Mouse (Mus musculus): ENCODE measurements around the gene Agpat4. TPM values are rescaled to one million over a fixed set of nuclear protein-coding genes. Genes with fewer than 3 reads are reported as not detected.

Gene Agpat4
- polyA plus RNA-seq, 1 experiment from 2014 or later: 8.0 TPM

DNA sequence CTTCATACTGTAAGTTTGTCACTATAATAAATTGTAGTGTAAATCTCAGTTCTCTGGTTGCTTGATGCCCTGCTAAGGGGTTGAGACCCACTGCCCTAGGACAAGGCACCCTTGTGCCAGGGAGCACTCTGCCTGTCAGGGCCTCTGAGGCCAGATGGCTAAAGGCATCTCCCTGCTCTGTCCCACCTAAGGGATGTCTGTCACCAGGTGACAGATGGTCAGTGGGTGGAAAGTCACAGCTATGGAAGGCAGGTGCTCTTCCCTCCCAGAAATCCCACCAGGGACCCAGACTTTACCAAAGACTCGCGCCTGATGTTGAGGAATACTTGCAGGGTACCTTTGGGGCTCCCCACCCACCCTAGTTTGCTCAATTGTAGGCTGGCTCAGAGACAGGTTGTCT, 42.0 kb downstream of the Agpat4 start:
- Histone ChIP-seq H3K4me3 (ENCODE audit: inconsistent target) (no peak overlapping the region), H3K36me3 (ENCODE audit: inconsistent target) (no peaks in the 10 kb centered on the region), H3K79me2 (ENCODE audit: inconsistent target) (no peaks in the 10 kb centered on the region), H3K27ac (no peak overlapping the region)
- 89% methylated on average over 2 of the region's 2 CpGs for WGBS (ENCODE audit: missing documents)

DNA sequence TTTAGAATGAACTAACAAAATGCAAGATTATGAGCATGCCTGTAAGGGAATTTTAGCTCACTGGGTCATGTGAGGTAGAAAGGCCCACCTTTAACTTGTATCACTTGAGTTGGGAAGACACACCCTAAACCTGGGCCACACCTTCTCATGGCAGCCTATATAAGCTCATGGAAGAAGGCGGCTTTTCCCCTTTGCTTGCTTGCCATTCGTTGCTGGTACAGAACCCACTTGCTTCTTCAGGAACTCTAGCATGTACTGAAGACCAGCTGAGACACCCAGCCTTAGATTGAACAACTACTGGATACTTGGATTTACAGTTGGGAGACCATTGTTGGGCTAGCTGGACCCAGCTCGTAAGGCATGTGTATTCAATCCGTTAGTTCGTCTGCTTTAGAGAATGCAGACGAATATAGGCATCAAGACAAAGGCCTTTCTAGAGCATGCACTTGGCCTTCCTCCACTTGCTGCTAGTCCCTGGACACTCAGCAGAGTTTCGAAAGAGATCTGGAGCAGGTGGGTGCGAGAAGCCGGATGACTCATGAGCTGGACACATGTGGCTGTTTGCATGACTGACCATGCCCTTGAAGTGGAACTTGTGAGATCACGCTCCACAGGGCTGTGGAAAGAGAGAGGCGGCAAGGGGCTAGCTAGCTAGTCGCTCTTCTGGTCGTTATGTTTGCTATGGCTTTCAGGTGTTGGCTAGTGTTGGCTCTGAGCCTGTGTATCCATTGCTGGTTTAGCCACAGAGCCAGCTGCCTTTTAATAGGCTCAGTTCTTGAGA, 42.7 kb downstream of the Agpat4 start:
- no peaks in the 10 kb centered on the region for H3K36me3 ChIP-seq (ENCODE audit: inconsistent target)

DNA sequence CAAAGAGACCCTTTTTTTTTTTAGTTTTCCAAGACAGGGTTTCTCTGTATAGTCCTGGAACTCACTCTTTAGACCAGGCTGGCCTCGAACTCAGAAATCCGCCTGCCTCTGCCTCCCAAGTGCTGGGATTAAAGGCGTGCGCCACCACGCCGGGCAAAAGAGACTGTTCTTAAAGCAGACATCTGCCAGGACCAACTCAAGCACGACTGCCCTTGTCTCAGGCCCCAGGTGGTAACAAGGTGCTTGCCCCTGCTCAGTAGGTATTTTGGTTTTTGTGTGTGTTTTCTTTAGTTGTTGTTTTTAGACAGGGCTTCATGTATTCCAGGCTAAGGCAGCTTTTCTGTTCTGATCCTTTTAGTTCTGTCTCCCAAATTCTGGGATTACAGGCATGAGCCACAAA, 43.4 kb downstream of the Agpat4 start:
- H3K79me2 ChIP-seq (ENCODE audit: inconsistent target): no peaks in the 10 kb centered on the region
- no peak overlapping the region for H3K4me3 ChIP-seq (ENCODE audit: inconsistent target)
- H3K27ac ChIP-seq: no peak overlapping the region
- no peaks in the 10 kb centered on the region for H3K36me3 ChIP-seq (ENCODE audit: inconsistent target)
- WGBS (ENCODE audit: missing documents): 89% methylated on average over 7 of the region's 7 CpGs

More for the DNA sequence above, 42.7 kb downstream of the Agpat4 start:
- H3K27ac ChIP-seq: no peak overlapping the region
- no peaks in the 10 kb centered on the region for H3K79me2 ChIP-seq (ENCODE audit: inconsistent target)
- no peak overlapping the region for H3K4me3 ChIP-seq (ENCODE audit: inconsistent target)
- WGBS (ENCODE audit: missing documents): 89% methylated on average over 13 of the region's 13 CpGs

DNA sequence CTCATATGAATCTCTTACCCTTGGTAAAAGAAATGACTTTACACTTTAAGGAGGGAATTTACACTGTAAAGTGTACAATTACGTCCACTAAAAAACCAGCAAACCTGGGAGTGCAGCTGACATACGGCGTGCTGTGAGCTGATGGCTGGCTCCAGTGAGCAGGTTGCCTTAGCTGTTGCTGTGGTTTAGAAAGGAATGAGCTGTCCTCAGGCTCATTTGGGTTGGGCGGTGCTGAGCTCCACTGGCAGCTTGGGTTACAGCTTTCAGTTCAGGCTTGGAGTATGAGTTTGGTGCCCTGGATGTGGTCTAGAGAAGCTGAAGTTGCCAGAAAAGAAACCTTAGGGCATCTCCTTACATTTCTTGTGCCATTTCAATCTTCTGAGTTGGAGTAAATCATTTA, 44.3 kb downstream of the Agpat4 start:
- WGBS (ENCODE audit: missing documents): 88% methylated on average over 4 of the region's 4 CpGs
- no peaks in the 10 kb centered on the region for H3K79me2 ChIP-seq (ENCODE audit: inconsistent target)
- no peak overlapping the region for H3K4me3 ChIP-seq (ENCODE audit: inconsistent target)
- H3K27ac ChIP-seq: no peak overlapping the region
- H3K36me3 ChIP-seq (ENCODE audit: inconsistent target): no peaks in the 10 kb centered on the region

DNA sequence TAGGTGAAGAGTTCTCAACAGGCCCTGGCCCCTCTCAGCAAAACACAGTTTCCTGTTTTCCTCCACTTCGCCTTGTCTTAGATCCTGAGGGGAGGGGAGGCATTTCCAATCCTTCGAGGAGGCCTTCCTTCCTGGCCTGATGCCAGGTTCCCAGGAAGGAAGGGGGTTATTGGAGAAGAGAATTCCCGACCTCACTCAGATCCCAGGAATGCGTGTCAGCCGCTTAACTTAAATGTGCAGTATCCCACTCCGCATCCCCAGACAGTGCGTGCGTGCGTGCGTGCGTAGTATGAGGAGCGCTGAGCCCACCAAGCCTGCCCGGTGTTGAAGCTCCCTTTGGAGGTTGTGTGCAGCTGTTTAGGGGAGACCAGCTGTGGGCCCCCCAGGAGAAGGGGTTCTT, 44.9 kb downstream of the Agpat4 start:
- Histone ChIP-seq H3K27ac (no peak overlapping the region), H3K79me2 (ENCODE audit: inconsistent target) (no peaks in the 10 kb centered on the region), H3K36me3 (ENCODE audit: inconsistent target) (no peaks in the 10 kb centered on the region), H3K4me3 (ENCODE audit: inconsistent target) (no peak overlapping the region)
- 88% methylated on average over 13 of the region's 13 CpGs for WGBS (ENCODE audit: missing documents)

DNA sequence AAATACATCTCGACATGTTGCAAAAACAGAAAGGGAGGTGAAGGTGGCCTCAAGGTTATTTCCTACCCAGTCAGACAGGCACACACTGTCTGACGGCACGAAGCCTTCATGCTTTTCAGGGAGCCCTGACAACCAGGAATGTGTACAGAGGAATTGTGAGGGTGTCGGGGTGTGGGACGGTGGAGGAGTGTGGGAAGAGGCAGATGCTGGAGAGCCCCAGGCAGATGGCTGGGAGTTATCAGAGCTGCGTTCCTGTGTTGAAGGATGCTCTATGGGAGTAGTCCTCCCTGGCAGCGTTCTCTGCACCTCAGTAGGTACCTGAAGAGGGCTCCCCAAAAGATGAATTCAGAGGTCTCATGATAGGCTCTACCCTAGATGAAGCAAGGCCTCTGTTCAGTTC, 45.4 kb downstream of the Agpat4 start:
- no peak overlapping the region for H3K27ac ChIP-seq
- no peak overlapping the region for H3K4me3 ChIP-seq (ENCODE audit: inconsistent target)
- no peaks in the 10 kb centered on the region for H3K79me2 ChIP-seq (ENCODE audit: inconsistent target)
- 97% methylated on average over 7 of the region's 7 CpGs for WGBS (ENCODE audit: missing documents)
- no peaks in the 10 kb centered on the region for H3K36me3 ChIP-seq (ENCODE audit: inconsistent target)

DNA sequence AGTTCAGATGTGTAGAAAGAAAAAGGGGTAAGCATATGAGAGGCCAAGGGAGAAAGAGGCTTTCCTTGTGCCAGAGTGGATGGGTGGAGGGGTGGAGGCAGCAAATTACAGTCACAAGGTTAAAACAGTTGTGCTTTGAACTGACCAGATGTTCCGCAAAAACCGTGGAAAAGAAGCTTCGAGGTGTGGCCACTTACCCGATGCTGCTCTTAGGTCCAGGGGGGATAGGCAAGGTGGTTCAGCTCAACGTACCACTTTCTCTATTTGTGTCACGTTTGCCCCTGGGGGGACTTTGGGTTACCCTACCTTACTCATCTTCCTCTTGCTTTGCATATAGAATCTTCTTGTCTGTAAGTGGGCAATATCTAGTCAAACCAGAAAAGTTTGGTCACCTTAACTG, 46.0 kb downstream of the Agpat4 start:
- no peak overlapping the region for H3K4me3 ChIP-seq (ENCODE audit: inconsistent target)
- H3K79me2 ChIP-seq (ENCODE audit: inconsistent target): no peaks in the 10 kb centered on the region
- 95% methylated on average over 6 of the region's 6 CpGs for WGBS (ENCODE audit: missing documents)
- no peaks in the 10 kb centered on the region for H3K36me3 ChIP-seq (ENCODE audit: inconsistent target)
- H3K27ac ChIP-seq: no peak overlapping the region

DNA sequence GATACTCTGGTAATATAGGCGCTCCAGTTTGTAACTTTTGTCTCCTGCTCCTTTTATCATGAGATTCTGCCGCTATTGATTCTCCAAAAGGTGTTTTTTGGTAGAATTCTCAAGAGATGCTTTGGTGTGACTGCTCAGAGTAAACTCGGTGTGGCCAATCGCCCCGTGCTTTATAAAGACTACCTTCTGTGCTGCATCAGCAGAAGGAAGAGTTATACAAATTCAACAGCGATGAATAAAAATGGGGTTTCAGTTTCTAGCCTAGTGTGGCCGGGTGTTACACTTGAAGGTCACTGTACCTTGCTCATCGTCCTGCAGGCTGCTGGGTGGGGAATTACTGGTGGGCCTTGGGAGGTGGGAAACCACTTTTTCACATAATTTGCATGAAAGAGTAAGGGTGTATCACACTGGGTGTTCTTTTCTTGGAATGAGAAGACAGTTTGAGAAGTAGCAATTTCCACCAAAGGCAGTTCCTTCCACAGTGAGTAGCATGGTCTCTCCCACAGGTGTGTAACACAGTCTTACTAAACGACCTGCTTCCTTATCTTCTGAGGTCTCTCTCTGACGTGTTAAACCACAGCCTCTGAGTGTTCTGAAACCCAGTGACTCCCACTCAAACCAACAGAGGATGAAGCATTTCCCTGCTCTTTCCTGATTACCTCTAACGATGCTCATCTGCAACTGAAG, 46.6 kb downstream of the Agpat4 start:
- WGBS (ENCODE audit: missing documents): 72% methylated on average over 11 of the region's 11 CpGs
- H3K4me3 ChIP-seq (ENCODE audit: inconsistent target): no peak overlapping the region

DNA sequence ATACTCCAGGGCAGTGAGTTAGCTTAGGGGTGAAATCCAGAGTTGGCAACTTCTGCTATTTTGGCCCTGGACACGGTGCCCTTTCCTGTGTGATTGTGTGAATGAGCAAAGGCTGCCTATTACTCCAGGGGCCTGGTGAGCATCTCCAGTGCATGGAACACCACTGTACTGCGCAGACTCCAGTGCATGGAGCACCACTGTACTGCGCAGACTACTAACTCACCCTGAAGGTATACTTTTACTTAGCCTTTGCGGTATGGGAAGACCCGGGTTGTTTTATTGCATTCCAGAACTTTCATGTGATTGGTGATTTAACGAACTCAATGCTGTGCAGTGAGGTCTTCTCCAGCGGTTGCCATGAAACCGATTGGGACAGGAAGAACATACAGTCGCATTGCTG, 47.2 kb downstream of the Agpat4 start:
- no peaks in the 10 kb centered on the region for H3K36me3 ChIP-seq (ENCODE audit: inconsistent target)
- no peak overlapping the region for H3K27ac ChIP-seq
- WGBS (ENCODE audit: missing documents): 87% methylated on average over 9 of the region's 9 CpGs
- H3K4me3 ChIP-seq (ENCODE audit: inconsistent target): no peak overlapping the region
- H3K79me2 ChIP-seq (ENCODE audit: inconsistent target): no peaks in the 10 kb centered on the region

More for the DNA sequence above, 46.6 kb downstream of the Agpat4 start:
- H3K36me3 ChIP-seq (ENCODE audit: inconsistent target): no peaks in the 10 kb centered on the region
- no peak overlapping the region for H3K27ac ChIP-seq
- H3K79me2 ChIP-seq (ENCODE audit: inconsistent target): no peaks in the 10 kb centered on the region

DNA sequence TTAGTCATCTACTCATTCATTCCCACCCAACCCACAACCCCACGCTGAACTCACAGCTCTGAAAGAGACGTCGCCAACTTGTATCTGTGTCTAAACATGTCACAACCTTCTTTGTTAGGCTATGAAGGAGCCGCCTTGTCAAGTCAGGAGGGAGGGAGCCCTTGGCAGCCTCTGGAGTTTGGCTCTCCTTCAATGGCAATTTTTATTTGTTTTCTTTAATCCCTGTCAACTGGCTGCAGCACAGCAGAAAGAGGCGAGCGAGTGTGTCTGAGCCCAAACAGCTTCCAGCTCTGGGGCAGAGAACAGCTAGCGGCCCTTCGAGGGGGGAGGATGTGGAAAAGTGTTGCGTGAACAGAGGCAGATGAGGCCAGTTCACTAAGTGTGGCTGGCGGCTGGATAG, 50.0 kb downstream of the Agpat4 start:
- Histone ChIP-seq H3K4me3 (ENCODE audit: inconsistent target) (no peak overlapping the region), H3K36me3 (ENCODE audit: inconsistent target) (no peaks in the 10 kb centered on the region), H3K79me2 (ENCODE audit: inconsistent target) (no peaks in the 10 kb centered on the region), H3K27ac (no peak overlapping the region)
- 96% methylated on average over 10 of the region's 10 CpGs for WGBS (ENCODE audit: missing documents)

DNA sequence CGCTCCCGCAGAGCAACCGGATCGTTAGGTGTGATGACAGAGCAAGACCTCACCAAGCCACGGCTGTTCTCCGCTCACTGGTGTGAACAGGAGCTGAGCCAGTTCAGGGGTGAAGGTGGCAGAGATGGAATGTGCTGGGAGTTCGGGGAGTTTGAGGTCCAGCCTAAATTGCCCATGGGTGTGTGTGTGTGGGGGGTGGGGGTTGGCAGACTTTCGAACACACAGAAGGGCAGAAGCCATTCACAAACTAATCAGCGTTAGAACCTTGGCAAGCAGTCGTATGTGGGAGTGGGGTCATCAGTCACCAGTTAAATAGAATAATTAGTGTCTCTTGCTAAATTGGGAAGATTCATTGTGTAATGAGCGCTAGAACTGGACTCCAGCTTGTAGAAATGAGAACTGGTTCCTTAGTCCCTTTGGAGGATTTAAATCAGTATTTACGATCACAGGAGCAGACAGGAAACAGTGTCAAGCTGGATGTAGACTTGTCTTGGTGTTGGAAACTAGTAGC, 50.9 kb downstream of the Agpat4 start:
- no peak overlapping the region for H3K27ac ChIP-seq
- 90% methylated on average over 12 of the region's 12 CpGs for WGBS (ENCODE audit: missing documents)
- no peak overlapping the region for H3K4me3 ChIP-seq (ENCODE audit: inconsistent target)
- H3K79me2 ChIP-seq (ENCODE audit: inconsistent target): no peaks in the 10 kb centered on the region
- no peaks in the 10 kb centered on the region for H3K36me3 ChIP-seq (ENCODE audit: inconsistent target)

DNA sequence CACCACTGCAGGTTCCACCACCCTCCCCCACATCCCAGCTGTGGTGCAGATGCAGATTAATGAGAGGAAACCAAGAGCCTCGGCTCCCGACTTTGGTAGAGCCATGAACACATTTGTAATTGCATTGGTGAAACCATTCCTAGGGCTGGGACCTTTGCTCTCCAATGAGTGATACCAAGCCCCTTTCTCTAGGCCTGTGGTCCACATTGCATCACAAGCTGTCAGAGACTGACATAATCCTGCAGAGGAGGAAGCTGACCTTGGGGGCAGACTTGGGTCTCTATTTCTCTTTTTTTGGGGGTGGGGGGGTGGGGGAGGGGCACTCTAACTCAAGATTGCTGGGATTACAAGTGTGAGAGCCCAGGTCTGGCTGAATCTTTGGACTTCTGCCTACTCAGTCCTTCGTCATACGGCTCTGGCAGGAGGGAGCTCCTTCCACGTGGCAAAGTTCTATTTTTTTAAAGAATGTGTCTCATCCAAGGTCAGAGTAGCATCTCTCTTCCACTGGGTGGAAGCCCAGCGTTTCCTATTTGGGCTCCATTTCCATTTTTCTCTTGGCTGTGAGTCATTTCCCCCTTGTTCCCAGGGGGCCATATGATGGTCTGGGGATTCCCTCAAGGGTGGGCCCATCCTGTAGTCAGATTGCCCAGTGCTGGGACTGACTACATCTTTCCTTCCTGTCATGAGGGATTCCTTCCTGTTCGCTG, 52.4 kb downstream of the Agpat4 start:
- Histone ChIP-seq H3K4me3 (ENCODE audit: inconsistent target) (no peak overlapping the region), H3K27ac (peak overlapping the region; percentile 52), H3K79me2 (ENCODE audit: inconsistent target) (no peaks in the 10 kb centered on the region), H3K36me3 (ENCODE audit: inconsistent target) (no peaks in the 10 kb centered on the region)
- 24% methylated on average over 7 of the region's 7 CpGs for WGBS (ENCODE audit: missing documents)

DNA sequence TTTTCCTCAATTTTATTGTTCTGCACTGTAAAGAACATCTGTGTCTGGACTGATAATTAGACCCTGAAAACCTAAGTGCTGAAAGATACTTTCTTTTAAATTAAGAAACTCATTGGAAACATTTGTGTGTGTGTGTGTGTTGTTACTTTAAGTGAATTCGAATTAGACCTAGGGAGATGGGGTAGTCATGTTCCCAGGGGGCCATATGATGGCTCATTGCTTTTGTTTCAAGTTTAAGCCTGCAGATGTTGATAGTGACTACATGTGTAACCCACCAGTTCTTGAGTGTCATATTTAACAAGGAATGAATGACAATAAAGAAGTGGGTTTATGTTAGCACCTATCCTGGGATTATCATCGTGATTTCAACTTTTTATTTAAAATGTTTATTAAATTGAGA, 53.2 kb downstream of the Agpat4 start:
- H3K36me3 ChIP-seq (ENCODE audit: inconsistent target): no peaks in the 10 kb centered on the region
- no peak overlapping the region for H3K27ac ChIP-seq
- H3K4me3 ChIP-seq (ENCODE audit: inconsistent target): no peak overlapping the region
- WGBS (ENCODE audit: missing documents): 94% methylated on average over 2 of the region's 2 CpGs
- no peaks in the 10 kb centered on the region for H3K79me2 ChIP-seq (ENCODE audit: inconsistent target)

DNA sequence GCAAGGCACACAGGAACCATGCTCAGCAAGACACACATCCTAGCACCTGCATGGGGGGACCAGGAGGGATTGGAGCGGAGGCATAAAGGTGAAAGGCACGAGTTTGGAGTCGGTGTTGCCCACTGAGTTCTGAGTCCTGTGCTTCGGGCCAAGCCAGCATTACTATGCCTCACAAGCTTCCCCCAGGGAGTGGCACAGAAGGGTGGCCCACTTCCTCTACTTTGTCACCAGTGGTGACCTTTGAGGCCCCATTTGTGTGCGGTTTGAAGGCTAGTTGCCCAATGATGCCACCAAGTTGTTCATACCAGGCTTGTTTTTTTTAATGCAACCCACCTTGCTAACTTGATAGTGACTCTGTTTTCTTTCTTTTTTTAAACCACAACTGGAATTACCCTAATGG, 55.7 kb downstream of the Agpat4 start:
- Histone ChIP-seq H3K27ac (no peak overlapping the region), H3K36me3 (ENCODE audit: inconsistent target) (no peaks in the 10 kb centered on the region), H3K79me2 (ENCODE audit: inconsistent target) (no peaks in the 10 kb centered on the region), H3K4me3 (ENCODE audit: inconsistent target) (no peak overlapping the region)
- WGBS (ENCODE audit: missing documents): 80% methylated on average over 5 of the region's 5 CpGs

DNA sequence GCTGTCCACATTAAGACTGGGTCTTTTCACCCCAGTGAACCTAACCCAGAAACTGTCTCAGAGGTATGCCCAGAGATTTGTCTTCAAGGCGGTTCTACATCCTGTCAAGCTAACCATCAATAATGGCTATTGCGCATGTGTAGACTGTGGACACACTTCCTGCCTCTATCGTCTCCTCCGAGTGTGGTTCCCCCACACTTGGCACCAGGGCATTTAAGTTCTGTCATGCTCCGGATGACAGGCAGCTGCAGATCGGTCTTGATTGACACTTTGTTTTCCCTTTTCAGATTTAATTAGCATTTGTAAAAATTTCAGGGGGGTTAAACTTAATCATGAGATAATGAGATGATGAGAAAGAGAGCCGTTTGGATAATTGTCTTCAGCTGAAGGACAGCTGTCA, 56.4 kb downstream of the Agpat4 start:
- Histone ChIP-seq H3K79me2 (ENCODE audit: inconsistent target) (no peaks in the 10 kb centered on the region), H3K4me3 (ENCODE audit: inconsistent target) (no peak overlapping the region), H3K36me3 (ENCODE audit: inconsistent target) (no peaks in the 10 kb centered on the region), H3K27ac (no peak overlapping the region)
- WGBS (ENCODE audit: missing documents): 83% methylated on average over 7 of the region's 7 CpGs

Data from macrophage (primary cell).